Mouse (Mus musculus): ENCODE data around the gene Capn7. TPM values are rescaled to one million over a fixed set of nuclear protein-coding genes. Genes with fewer than 3 reads are reported as not detected.

Gene Capn7
- polyA plus RNA-seq, 1 experiment from 2014 or later = 38.9 TPM

- no peaks in the 10 kb centered on the region for H3K4me1 ChIP-seq (replicated peaks)
- no peak overlapping the region for H3K27ac ChIP-seq
- peaks cover 89% of the 10 kb centered on the region for H3K36me3 ChIP-seq
- no peaks in the 10 kb centered on the region for H3K27me3 ChIP-seq
- H3K9me3 ChIP-seq = no peaks in the 10 kb centered on the region
- H3K9ac ChIP-seq (replicated peaks) = no peak overlapping the region
- H3K4me2 ChIP-seq = no peak overlapping the region
- ATAC-seq (ENCODE audit: insufficient number of reproducible peaks, insufficient read depth, low FRiP score, low TSS enrichment, low read depth) = no peak
- H3K4me3 ChIP-seq (replicated peaks) = no peak overlapping the region
Observed at GRCm38 (mm10) chr14:31365350-31365749, 28.9 kb downstream of the Capn7 start.

DNA sequence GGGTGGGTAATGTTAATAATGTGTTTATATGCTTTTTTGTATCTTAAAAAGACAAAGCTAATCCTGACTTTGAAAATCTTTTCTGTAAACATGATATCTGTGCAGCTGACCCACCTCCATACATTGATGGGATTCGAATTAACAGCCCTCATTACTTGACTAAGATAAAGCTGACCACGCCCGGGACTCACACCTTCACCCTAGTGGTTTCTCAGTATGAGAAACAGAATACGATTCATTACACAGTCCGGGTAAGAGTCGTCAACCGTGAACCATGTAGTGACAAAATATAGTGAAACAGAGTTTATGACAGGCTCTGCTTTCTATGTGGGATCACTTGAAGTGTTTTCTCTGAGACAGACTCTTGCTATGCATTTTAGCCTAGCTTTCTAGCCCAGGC lies 31.5 kb downstream of the Capn7 start:
- 90% methylated on average over 7 of the region's 7 CpGs for WGBS
- no peak overlapping the region for H3K4me3 ChIP-seq (replicated peaks)
- no peak overlapping the region for H3K27ac ChIP-seq
- ATAC-seq (ENCODE audit: insufficient number of reproducible peaks, insufficient read depth, low FRiP score, low TSS enrichment, low read depth) = no peak
- no peaks in the 10 kb centered on the region for H3K9me3 ChIP-seq
- peaks cover 87% of the 10 kb centered on the region for H3K36me3 ChIP-seq
- no peak overlapping the region for H3K4me2 ChIP-seq
- H3K9ac ChIP-seq (replicated peaks) = no peak overlapping the region
- no peaks in the 10 kb centered on the region for H3K27me3 ChIP-seq
- H3K4me1 ChIP-seq (replicated peaks) = no peaks in the 10 kb centered on the region

DNA sequence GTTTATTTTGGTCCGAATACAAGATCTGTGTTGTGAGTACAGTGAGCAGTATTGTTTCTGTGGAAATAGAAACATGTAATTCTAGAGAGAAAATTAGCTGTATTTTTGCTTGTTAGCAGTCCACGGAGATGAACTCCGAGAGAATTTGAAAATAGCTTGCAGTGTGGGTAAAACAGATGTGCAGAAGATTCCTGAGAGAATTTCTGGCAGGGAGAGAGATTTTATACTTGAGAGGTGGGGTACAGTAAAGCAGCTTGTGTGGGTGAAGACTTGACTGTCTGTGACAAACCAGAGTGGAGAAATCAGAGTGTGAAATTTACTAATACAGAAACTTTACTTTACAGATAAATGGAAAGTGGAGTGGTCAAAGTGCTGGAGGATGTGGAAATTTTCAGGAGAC lies 32.9 kb downstream of the Capn7 start:
- ATAC-seq (ENCODE audit: insufficient number of reproducible peaks, insufficient read depth, low FRiP score, low TSS enrichment, low read depth) = no peak
- Histone ChIP-seq H3K27me3 (no peaks in the 10 kb centered on the region), H3K9me3 (no peaks in the 10 kb centered on the region), H3K4me1 (replicated peaks) (no peaks in the 10 kb centered on the region), H3K27ac (no peak overlapping the region), H3K4me3 (replicated peaks) (no peak overlapping the region), H3K36me3 (peaks cover 87% of the 10 kb centered on the region), H3K4me2 (no peak overlapping the region), H3K9ac (replicated peaks) (no peak overlapping the region)
- 86% methylated on average over 3 of the region's 3 CpGs for WGBS

DNA sequence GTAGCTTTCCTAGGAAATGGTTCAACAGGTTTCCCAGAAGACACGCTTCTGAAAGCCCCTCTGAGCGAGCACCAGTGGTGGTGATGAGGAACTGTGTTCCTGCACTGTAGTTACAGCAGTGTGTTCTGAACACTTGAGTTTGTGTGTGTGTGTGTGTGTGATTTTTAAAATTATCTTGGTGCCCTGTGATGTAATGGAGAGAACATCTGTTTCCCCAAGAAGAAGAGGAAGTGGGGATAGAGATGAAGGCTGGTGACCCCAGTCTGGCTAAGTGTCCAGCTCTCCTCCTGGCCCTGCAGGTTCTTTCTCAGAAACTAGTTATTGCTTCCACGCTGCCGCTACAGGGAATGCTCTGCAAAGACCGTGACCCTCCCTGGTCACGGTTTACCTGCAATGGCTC lies 38.0 kb downstream of the Capn7 start:
- no peak overlapping the region for H3K9ac ChIP-seq (replicated peaks)
- H3K36me3 ChIP-seq = peaks cover 96% of the 10 kb centered on the region
- no peaks in the 10 kb centered on the region for H3K9me3 ChIP-seq
- no peaks in the 10 kb centered on the region for H3K27me3 ChIP-seq
- no peak overlapping the region for H3K4me2 ChIP-seq
- 90% methylated on average over 6 of the region's 6 CpGs for WGBS
- no peak overlapping the region for H3K27ac ChIP-seq
- H3K4me3 ChIP-seq (replicated peaks) = no peak overlapping the region
- no peak for ATAC-seq (ENCODE audit: insufficient number of reproducible peaks, insufficient read depth, low FRiP score, low TSS enrichment, low read depth)
- no peaks in the 10 kb centered on the region for H3K4me1 ChIP-seq (replicated peaks)

DNA sequence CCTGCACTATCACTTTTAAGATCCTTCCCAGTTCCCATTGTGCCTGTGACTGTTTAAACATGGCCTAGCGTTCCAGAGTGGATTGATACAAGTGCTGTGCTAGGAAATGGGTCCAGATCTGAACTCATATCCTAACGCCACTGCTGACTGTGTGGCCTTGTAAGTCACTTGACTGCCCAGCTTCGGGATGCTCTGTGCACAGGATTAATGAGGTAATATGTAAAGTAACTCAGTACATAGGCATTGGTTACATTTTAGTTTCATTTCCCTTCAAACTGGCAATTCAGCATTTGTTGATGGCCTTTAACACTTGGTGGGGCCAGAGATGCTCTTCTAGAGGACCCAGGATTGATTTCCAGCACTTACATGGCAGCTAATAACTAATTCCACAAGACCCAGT lies 39.9 kb downstream of the Capn7 start:
- Histone ChIP-seq H3K36me3 (peaks cover 77% of the 10 kb centered on the region), H3K9me3 (no peaks in the 10 kb centered on the region), H3K27me3 (no peaks in the 10 kb centered on the region), H3K27ac (no peak overlapping the region), H3K4me1 (replicated peaks) (no peaks in the 10 kb centered on the region), H3K4me2 (no peak overlapping the region), H3K9ac (replicated peaks) (no peak overlapping the region), H3K4me3 (replicated peaks) (no peak overlapping the region)
- no peak for ATAC-seq (ENCODE audit: insufficient number of reproducible peaks, insufficient read depth, low FRiP score, low TSS enrichment, low read depth)
- WGBS = 86% methylated on average over 3 of the region's 3 CpGs

DNA sequence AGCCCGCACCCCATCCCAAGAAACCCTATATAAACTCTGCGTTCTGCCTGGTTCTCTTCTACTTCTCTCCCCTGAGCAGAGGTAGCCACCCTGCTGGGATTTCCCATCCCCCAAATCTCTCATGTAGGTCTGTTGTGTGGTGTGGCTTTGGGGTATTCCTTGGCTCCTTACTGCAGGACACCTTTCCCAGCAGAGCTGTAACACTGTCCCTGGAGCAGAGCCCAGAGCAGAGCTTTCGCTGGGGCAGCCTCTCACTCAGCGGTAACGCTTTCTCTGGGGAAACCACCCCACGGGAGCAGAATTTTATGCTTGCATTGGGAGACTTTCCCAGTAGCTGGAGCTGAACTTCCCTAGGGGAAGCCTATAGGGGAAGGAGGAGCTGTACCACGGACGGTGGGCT lies 45.8 kb downstream of the Capn7 start:
- Histone ChIP-seq H3K9ac (replicated peaks) (no peak overlapping the region), H3K4me1 (replicated peaks) (peaks cover 28% of the 10 kb centered on the region), H3K27ac (no peak overlapping the region), H3K4me3 (replicated peaks) (no peak overlapping the region), H3K9me3 (0 out of 2 replicates have a peak, but pooled peaks cover 4% of the 10 kb centered on the region), H3K36me3 (peaks cover 49% of the 10 kb centered on the region), H3K4me2 (no peak overlapping the region), H3K27me3 (no peaks in the 10 kb centered on the region)
- no peak for ATAC-seq (ENCODE audit: insufficient number of reproducible peaks, insufficient read depth, low FRiP score, low TSS enrichment, low read depth)
- WGBS = 87% methylated on average over 8 of the region's 8 CpGs

GRCm38 (mm10) chr14:31383470-31384050 lies 47.1 kb downstream of the Capn7 start:
- peaks cover 40% of the 10 kb centered on the region for H3K4me1 ChIP-seq (replicated peaks)
- no peak overlapping the region for H3K4me3 ChIP-seq (replicated peaks)
- no peak overlapping the region for H3K9ac ChIP-seq (replicated peaks)
- H3K9me3 ChIP-seq = 0 out of 2 replicates have a peak, but pooled peaks cover 4% of the 10 kb centered on the region
- H3K27ac ChIP-seq = no peak overlapping the region
- no peak for ATAC-seq (ENCODE audit: insufficient number of reproducible peaks, insufficient read depth, low FRiP score, low TSS enrichment, low read depth)
- 88% methylated on average over 11 of the region's 11 CpGs for WGBS
- no peaks in the 10 kb centered on the region for H3K27me3 ChIP-seq
- H3K4me2 ChIP-seq = no peak overlapping the region
- H3K36me3 ChIP-seq = peaks cover 44% of the 10 kb centered on the region

- WGBS = 69% methylated on average over 13 of the region's 13 CpGs
- Histone ChIP-seq H3K4me2 (no peak overlapping the region), H3K27ac (peak overlapping the region; percentile 80), H3K4me1 (replicated peaks) (peaks cover 46% of the 10 kb centered on the region), H3K9ac (replicated peaks) (0 out of 2 replicates have a peak overlapping the region, but pooled peaks have one; percentile 13), H3K4me3 (replicated peaks) (no peak overlapping the region), H3K36me3 (peaks cover 35% of the 10 kb centered on the region), H3K9me3 (0 out of 2 replicates have a peak, but pooled peaks cover 4% of the 10 kb centered on the region), H3K27me3 (no peaks in the 10 kb centered on the region)
- no peak for ATAC-seq (ENCODE audit: insufficient number of reproducible peaks, insufficient read depth, low FRiP score, low TSS enrichment, low read depth)
Observed at GRCm38 (mm10) chr14:31384366-31385323, 48.2 kb downstream of the Capn7 start.

DNA sequence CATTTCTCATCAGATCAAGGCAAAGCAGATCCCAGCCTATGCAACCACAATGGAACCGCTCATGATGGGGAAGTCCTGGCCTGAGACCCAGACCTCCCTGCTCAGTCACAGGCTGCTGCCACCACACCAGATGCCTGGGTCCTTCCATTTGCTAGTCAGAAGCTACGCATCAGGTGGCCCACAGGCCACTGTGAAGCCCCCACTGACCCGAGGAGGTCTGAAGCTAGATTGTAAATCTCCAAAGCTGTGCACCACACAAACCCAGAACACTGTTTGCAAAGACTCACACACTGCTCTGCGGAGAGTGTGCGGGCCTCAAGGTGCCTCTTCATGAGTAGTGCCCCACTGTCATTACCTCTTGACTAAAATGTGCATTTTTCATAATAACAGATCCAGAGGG lies 49.0 kb downstream of the Capn7 start:
- Histone ChIP-seq H3K4me3 (replicated peaks) (no peak overlapping the region), H3K36me3 (peaks cover 35% of the 10 kb centered on the region), H3K4me2 (no peak overlapping the region), H3K4me1 (replicated peaks) (peaks cover 46% of the 10 kb centered on the region), H3K9ac (replicated peaks) (no peak overlapping the region), H3K27ac (peak overlapping the region; percentile 80), H3K27me3 (no peaks in the 10 kb centered on the region), H3K9me3 (0 out of 2 replicates have a peak, but pooled peaks cover 4% of the 10 kb centered on the region)
- 85% methylated on average over 5 of the region's 5 CpGs for WGBS
- no peak for ATAC-seq (ENCODE audit: insufficient number of reproducible peaks, insufficient read depth, low FRiP score, low TSS enrichment, low read depth)

- peak overlapping the region; percentile 80 for H3K27ac ChIP-seq
- no peak overlapping the region for H3K4me3 ChIP-seq (replicated peaks)
- H3K36me3 ChIP-seq = peaks cover 38% of the 10 kb centered on the region
- H3K9me3 ChIP-seq = 0 out of 2 replicates have a peak, but pooled peaks cover 4% of the 10 kb centered on the region
- WGBS = 49% methylated on average over 13 of the region's 13 CpGs
- H3K4me1 ChIP-seq (replicated peaks) = peaks cover 46% of the 10 kb centered on the region
- H3K9ac ChIP-seq (replicated peaks) = no peak overlapping the region
- ATAC-seq (ENCODE audit: insufficient number of reproducible peaks, insufficient read depth, low FRiP score, low TSS enrichment, low read depth) = no peak
- no peaks in the 10 kb centered on the region for H3K27me3 ChIP-seq
- H3K4me2 ChIP-seq = no peak overlapping the region
Observed at GRCm38 (mm10) chr14:31385977-31386697, 49.7 kb downstream of the Capn7 start.

All from limb, embryonic 12.5 days (tissue).